Mouse (Mus musculus): ENCODE results near the gene Dnmt1. TPM values are rescaled to one million over a fixed set of nuclear protein-coding genes. Genes with fewer than 3 reads are reported as not detected.

The Dnmt1 gene
- polyA plus RNA-seq, 1 experiment from 2014 or later: 95.7 TPM

DNA sequence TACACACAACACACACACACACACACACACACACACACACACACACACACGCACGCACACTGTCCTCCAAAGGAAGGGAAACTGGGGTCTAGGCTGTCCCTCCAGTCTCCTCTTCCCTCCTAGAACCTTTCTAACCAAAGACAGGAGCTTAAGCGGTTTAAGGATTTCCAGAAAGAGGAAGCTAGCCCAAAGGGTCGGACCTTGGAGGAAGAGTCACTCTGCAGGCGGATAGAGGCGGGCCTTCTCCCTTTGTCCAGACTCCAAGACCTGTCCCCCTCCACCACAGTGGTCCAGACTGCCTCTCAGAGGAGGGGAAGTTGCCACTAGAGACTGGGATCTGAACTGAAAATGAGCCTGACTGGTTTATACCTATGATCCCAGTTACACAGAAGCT is 14.0 kb upstream of the Dnmt1 start:
- no peak overlapping the region for H3K27ac ChIP-seq (replicated peaks; ENCODE audit: low read depth, low read length)
- peak overlapping the region; percentile 12; the same call in 1 of the 2 replicates for H3K4me3 ChIP-seq (ENCODE audit: low read depth, low read length)
- peak overlapping the region; percentile 98 for H3K4me2 ChIP-seq (ENCODE audit: low read depth, severe bottlenecking)
- H3K27me3 ChIP-seq (ENCODE audit: control insufficient read depth, insufficient read depth, low read length): no peaks in the 10 kb centered on the region
- H3K9ac ChIP-seq (ENCODE audit: low read length): no peak overlapping the region
- H3K4me1 ChIP-seq (ENCODE audit: control insufficient read depth, insufficient read depth, low read length): peaks cover 46% of the 10 kb centered on the region
- 68% methylated on average over 6 of the region's 6 CpGs for WGBS
- H3K36me3 ChIP-seq (ENCODE audit: control insufficient read depth, insufficient read depth, low read length): no peaks in the 10 kb centered on the region; the same call in 1 of the 2 replicates
- ATAC-seq (ENCODE audit: insufficient number of reproducible peaks, low FRiP score, low TSS enrichment, low read depth): no peak
- no peaks in the 10 kb centered on the region for H3K9me3 ChIP-seq (ENCODE audit: control insufficient read depth, low read length)
- DNase-seq (ENCODE audit: low spot score): no peak

DNA sequence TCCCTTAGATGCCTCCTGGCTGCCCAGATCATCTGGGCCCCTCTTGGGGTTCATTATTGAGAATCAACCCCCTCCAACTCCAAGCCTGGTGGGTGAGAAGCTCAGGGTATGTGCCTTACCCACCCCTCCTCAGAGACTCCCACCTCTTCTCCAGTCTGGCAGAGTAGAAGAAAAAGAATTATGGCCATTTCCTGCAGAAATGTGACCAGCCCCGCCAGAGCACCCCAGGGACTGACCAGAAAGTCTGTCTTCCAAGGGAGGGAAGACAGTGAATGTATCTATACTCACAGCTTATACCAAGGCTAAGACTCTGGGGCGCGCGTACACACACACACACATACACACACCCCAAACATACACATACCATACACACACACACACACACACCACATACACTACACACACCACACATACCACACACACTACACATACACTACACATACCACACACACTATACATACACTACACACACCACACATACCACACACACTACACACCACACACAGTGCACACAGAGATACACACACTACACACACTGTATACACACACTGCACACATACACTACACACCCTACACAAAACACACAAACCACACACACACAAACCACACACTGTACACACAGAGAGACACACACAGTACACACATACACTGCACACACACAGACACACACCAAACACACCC is 13.5 kb upstream of the Dnmt1 start:
- Histone ChIP-seq H3K9me3 (ENCODE audit: control insufficient read depth, low read length) (no peaks in the 10 kb centered on the region), H3K27ac (replicated peaks; ENCODE audit: low read depth, low read length) (peak overlapping the region; percentile 89), H3K9ac (ENCODE audit: low read length) (peak overlapping the region; percentile 59; the same call in 1 of the 2 replicates), H3K36me3 (ENCODE audit: control insufficient read depth, insufficient read depth, low read length) (no peaks in the 10 kb centered on the region; the same call in 1 of the 2 replicates), H3K27me3 (ENCODE audit: control insufficient read depth, insufficient read depth, low read length) (no peaks in the 10 kb centered on the region), H3K4me2 (ENCODE audit: low read depth, severe bottlenecking) (peak overlapping the region; percentile 98), H3K4me1 (ENCODE audit: control insufficient read depth, insufficient read depth, low read length) (peaks cover 46% of the 10 kb centered on the region), H3K4me3 (ENCODE audit: low read depth, low read length) (peak overlapping the region; percentile 24)
- ATAC-seq (ENCODE audit: insufficient number of reproducible peaks, low FRiP score, low TSS enrichment, low read depth): no peak
- 70% methylated on average over 4 of the region's 4 CpGs for WGBS
- no peak for DNase-seq (ENCODE audit: low spot score)

DNA sequence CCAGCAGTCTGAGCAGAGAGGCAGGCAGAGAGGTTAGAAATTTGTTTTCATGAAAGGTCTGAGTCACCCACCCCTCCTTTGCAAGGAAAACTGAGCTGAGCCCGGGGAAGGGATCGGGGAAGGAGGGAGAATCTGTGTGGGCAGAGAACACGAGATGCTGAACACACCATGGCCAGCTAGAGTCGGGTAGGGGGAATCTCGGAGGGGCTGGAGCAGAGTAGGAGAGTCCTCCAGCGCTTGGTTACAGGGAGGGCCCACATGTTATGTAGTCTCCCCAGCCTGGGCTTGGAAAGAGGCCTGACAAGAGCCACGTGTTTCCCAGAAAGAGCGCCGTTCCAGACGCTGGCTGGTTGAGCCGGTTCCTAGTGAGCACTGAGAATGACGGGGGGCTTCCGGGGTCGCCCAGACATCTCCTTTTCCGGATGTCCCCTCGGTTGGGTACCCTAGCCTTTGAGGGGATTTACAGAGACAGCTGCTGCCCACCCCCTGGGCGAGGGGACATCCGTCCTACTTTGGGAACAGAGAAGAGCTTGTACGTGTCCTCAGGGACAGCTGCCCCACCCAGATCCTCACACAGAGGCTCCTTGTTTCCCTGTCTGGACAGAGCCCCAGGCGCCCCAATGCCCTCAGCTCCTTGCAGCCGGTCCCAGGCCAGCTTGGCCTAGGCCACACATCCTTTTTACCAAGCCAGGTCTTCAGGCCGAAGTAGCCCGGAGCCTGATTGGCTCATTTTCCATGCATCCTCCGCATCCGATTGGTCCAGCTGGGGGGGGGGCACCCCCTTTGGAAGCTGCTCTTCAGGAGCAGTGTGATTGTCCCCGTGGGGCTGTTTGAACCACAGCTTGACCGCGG is 12.7 kb upstream of the Dnmt1 start:
- H3K4me2 ChIP-seq (ENCODE audit: low read depth, severe bottlenecking): peak overlapping the region; percentile 98
- H3K27ac ChIP-seq (replicated peaks; ENCODE audit: low read depth, low read length): peak overlapping the region; percentile 89
- peak overlapping the region; percentile 59 for H3K9ac ChIP-seq (ENCODE audit: low read length)
- no peaks in the 10 kb centered on the region for H3K9me3 ChIP-seq (ENCODE audit: control insufficient read depth, low read length)
- H3K27me3 ChIP-seq (ENCODE audit: control insufficient read depth, insufficient read depth, low read length): no peaks in the 10 kb centered on the region
- ATAC-seq (ENCODE audit: insufficient number of reproducible peaks, low FRiP score, low TSS enrichment, low read depth) (peak; percentile 36; the same call in 1 of the 2 replicates), DNase-seq (ENCODE audit: low spot score) (peak; percentile 63)
- H3K4me3 ChIP-seq (ENCODE audit: low read depth, low read length): peak overlapping the region; percentile 24
- H3K4me1 ChIP-seq (ENCODE audit: control insufficient read depth, insufficient read depth, low read length): peaks cover 46% of the 10 kb centered on the region
- H3K36me3 ChIP-seq (ENCODE audit: control insufficient read depth, insufficient read depth, low read length): peaks cover 3% of the 10 kb centered on the region; the same call in 1 of the 2 replicates
- 25% methylated on average over 28 of the region's 28 CpGs for WGBS

DNA sequence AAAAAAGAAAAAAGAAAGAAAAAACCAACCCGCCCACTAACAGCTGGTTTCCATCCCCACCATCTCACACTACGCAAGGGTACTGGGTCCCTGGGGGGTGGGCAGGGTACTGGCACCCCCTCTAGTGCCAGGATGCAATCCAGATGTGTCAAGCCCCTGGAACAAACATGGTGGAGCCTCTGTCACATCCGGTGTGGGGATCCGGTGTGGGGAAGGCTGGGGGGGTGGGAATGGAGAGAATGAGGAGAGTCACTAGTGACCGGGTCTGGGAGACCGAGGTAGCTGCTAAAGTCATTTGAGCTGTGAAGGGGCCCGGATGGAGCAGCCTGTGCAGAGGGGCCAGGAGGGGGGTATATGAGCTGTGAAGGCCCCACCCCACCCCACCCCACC is 12.1 kb upstream of the Dnmt1 start:
- ATAC-seq (ENCODE audit: insufficient number of reproducible peaks, low FRiP score, low TSS enrichment, low read depth): peak; percentile 70
- H3K9me3 ChIP-seq (ENCODE audit: control insufficient read depth, low read length): no peaks in the 10 kb centered on the region
- H3K4me3 ChIP-seq (ENCODE audit: low read depth, low read length): no peak overlapping the region; the same call in 1 of the 2 replicates
- H3K27ac ChIP-seq (replicated peaks; ENCODE audit: low read depth, low read length): peak overlapping the region; percentile 89; the same call in 1 of the 2 replicates
- peaks cover 5% of the 10 kb centered on the region; the same call in 1 of the 2 replicates for H3K36me3 ChIP-seq (ENCODE audit: control insufficient read depth, insufficient read depth, low read length)
- peaks cover 41% of the 10 kb centered on the region for H3K4me1 ChIP-seq (ENCODE audit: control insufficient read depth, insufficient read depth, low read length)
- H3K9ac ChIP-seq (ENCODE audit: low read length): no peak overlapping the region
- H3K27me3 ChIP-seq (ENCODE audit: control insufficient read depth, insufficient read depth, low read length): no peaks in the 10 kb centered on the region
- 35% methylated on average over 7 of the region's 7 CpGs for WGBS
- peak; percentile 53 for DNase-seq (ENCODE audit: low spot score)
- peak overlapping the region; percentile 98; the same call in 1 of the 2 replicates for H3K4me2 ChIP-seq (ENCODE audit: low read depth, severe bottlenecking)

DNA sequence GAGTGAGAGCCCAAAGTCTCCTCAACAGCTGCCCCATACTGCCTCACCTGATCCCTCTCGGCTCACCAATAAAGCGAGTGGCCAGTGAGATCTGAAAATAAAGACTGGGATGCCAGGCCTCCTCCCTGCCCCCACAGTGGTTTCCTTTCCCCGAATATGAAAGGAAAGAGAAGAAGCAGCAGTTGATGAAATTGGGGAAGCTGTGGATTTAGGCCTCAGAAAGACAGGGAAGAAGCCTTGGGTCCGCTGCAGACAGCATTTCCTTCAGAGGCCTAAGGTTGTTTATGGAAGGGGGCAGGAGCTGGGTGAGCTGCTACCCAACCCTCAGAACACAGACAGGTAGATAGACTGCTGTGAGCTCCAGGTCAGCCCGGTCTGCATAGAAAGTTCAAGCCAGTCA is 7.1 kb upstream of the Dnmt1 start:
- ATAC-seq (ENCODE audit: insufficient number of reproducible peaks, low FRiP score, low TSS enrichment, low read depth) (no peak), DNase-seq (ENCODE audit: low spot score) (no peak)
- no peak overlapping the region for H3K4me2 ChIP-seq (ENCODE audit: low read depth, severe bottlenecking)
- no peaks in the 10 kb centered on the region for H3K9me3 ChIP-seq (ENCODE audit: control insufficient read depth, low read length)
- no peak overlapping the region for H3K9ac ChIP-seq (ENCODE audit: low read length)
- H3K27me3 ChIP-seq (ENCODE audit: control insufficient read depth, insufficient read depth, low read length): no peaks in the 10 kb centered on the region
- H3K4me3 ChIP-seq (ENCODE audit: low read depth, low read length): no peak overlapping the region
- peaks cover 12% of the 10 kb centered on the region; the same call in 1 of the 2 replicates for H3K36me3 ChIP-seq (ENCODE audit: control insufficient read depth, insufficient read depth, low read length)
- H3K4me1 ChIP-seq (ENCODE audit: control insufficient read depth, insufficient read depth, low read length): peaks cover 8% of the 10 kb centered on the region; the same call in 1 of the 2 replicates
- no peak overlapping the region for H3K27ac ChIP-seq (replicated peaks; ENCODE audit: low read depth, low read length)
- 79% methylated on average over 5 of the region's 5 CpGs for WGBS

DNA sequence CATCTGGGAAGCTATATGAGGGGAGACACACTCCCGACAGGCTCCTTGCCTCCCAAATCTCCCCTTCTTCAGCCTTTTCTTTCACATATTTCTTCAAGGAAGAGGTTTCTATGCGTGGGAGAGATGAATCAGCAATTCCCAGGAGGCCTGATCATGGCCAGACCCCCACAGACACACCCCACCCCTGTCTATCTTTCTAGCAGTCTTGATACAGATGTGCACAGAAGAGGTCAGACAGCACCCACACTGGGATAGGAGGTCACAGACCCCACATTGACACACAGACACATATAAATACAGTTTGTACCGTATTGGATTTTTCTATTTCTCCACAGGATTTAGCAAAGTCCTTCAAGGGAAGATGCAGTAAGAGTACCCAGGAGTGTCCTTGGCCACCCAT is 6.3 kb upstream of the Dnmt1 start:
- Histone ChIP-seq H3K36me3 (ENCODE audit: control insufficient read depth, insufficient read depth, low read length) (peaks cover 12% of the 10 kb centered on the region; the same call in 1 of the 2 replicates), H3K9ac (ENCODE audit: low read length) (no peak overlapping the region), H3K4me3 (ENCODE audit: low read depth, low read length) (no peak overlapping the region), H3K27me3 (ENCODE audit: control insufficient read depth, insufficient read depth, low read length) (no peaks in the 10 kb centered on the region), H3K4me1 (ENCODE audit: control insufficient read depth, insufficient read depth, low read length) (peaks cover under 1% of the 10 kb centered on the region; the same call in 1 of the 2 replicates), H3K27ac (replicated peaks; ENCODE audit: low read depth, low read length) (no peak overlapping the region), H3K9me3 (ENCODE audit: control insufficient read depth, low read length) (no peaks in the 10 kb centered on the region), H3K4me2 (ENCODE audit: low read depth, severe bottlenecking) (no peak overlapping the region)
- WGBS: 87% methylated on average over 3 of the region's 3 CpGs
- ATAC-seq (ENCODE audit: insufficient number of reproducible peaks, low FRiP score, low TSS enrichment, low read depth) (no peak), DNase-seq (ENCODE audit: low spot score) (no peak)

DNA sequence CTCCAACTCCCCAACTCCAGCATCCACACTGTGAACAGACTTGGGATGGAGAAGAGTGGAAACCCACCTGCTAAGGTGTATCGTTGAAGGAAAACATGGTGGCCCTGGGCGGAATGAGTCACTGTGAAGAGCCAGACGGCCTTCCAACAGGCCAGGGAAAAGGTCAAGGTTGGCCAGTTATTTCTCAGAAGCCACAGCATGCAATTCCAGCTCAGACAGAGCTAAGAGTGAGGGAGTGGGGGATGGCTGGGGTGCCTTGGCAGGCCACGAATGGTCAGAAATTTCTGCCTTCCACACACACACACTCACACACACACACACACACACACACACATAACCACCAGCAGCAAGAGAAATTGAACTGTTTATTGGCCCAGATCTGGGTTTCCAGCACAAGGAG is 5.9 kb upstream of the Dnmt1 start:
- DNase-seq (ENCODE audit: low spot score) (no peak), ATAC-seq (ENCODE audit: insufficient number of reproducible peaks, low FRiP score, low TSS enrichment, low read depth) (no peak)
- Histone ChIP-seq H3K4me2 (ENCODE audit: low read depth, severe bottlenecking) (no peak overlapping the region), H3K27me3 (ENCODE audit: control insufficient read depth, insufficient read depth, low read length) (no peaks in the 10 kb centered on the region), H3K27ac (replicated peaks; ENCODE audit: low read depth, low read length) (no peak overlapping the region), H3K4me1 (ENCODE audit: control insufficient read depth, insufficient read depth, low read length) (no peaks in the 10 kb centered on the region), H3K4me3 (ENCODE audit: low read depth, low read length) (no peak overlapping the region), H3K9ac (ENCODE audit: low read length) (no peak overlapping the region), H3K36me3 (ENCODE audit: control insufficient read depth, insufficient read depth, low read length) (peaks cover 12% of the 10 kb centered on the region; the same call in 1 of the 2 replicates), H3K9me3 (ENCODE audit: control insufficient read depth, low read length) (no peaks in the 10 kb centered on the region)
- WGBS: 89% methylated on average over 4 of the region's 4 CpGs

DNA sequence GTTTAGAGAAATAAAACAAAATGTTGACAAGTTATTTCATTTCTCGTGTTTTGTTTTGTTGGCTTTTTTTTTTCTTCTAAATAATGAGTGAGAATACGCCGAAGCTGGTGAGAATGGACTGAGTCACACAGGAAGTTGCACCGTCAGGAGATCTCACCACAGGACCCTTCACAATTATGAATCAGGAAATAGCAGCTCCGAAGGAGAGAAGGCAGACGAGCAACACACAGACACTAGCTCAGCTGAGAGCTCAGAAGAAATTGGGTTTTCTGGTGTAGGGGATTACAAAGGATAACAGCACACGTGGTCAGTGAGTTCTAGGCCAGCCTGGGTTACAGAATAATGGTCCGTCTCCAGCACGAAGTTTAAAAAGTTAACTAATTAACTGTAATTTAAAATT is 1.9 kb upstream of the Dnmt1 start:
- WGBS: 73% methylated on average over 9 of the region's 9 CpGs
- DNase-seq (ENCODE audit: low spot score) (no peak), ATAC-seq (ENCODE audit: insufficient number of reproducible peaks, low FRiP score, low TSS enrichment, low read depth) (no peak)
- Histone ChIP-seq H3K27me3 (ENCODE audit: control insufficient read depth, insufficient read depth, low read length) (no peaks in the 10 kb centered on the region), H3K9ac (ENCODE audit: low read length) (no peak overlapping the region), H3K27ac (replicated peaks; ENCODE audit: low read depth, low read length) (no peak overlapping the region), H3K4me3 (ENCODE audit: low read depth, low read length) (no peak overlapping the region), H3K4me2 (ENCODE audit: low read depth, severe bottlenecking) (no peak overlapping the region), H3K4me1 (ENCODE audit: control insufficient read depth, insufficient read depth, low read length) (no peaks in the 10 kb centered on the region), H3K36me3 (ENCODE audit: control insufficient read depth, insufficient read depth, low read length) (peaks cover 5% of the 10 kb centered on the region; the same call in 1 of the 2 replicates), H3K9me3 (ENCODE audit: control insufficient read depth, low read length) (no peaks in the 10 kb centered on the region)

Data from limb, embryonic 11.5 days (tissue).